Mouse (Mus musculus): ENCODE measurements around the gene Klhl30. TPM values are rescaled to one million over a fixed set of nuclear protein-coding genes. Genes with fewer than 3 reads are reported as not detected.

The Klhl30 gene
- polyA plus RNA-seq, 1 experiment from 2014 or later: 0.64 TPM

GRCm38 (mm10) chr1:91398260-91399062 is 47.6 kb downstream of the Klhl30 start, which contains the start of gene Ilkap:
Gene Ilkap, minus strand, starts transcription at chr1:91398815.
- DNase-seq (ENCODE audit: low spot score) (peak; percentile 85), ATAC-seq (replicated peaks; ENCODE audit: low FRiP score) (peak; percentile 96)
- Histone ChIP-seq H3K9me3 (ENCODE audit: control insufficient read depth, low read length) (no peaks in the 10 kb centered on the region), H3K27me3 (replicated peaks; ENCODE audit: control insufficient read depth, insufficient read depth, low read length) (no peaks in the 10 kb centered on the region), H3K9ac (ENCODE audit: low read depth, low read length) (peak within 1 kb of the TSS; percentile 90), H3K4me2 (peak within 1 kb of the TSS; percentile 90), H3K27ac (ENCODE audit: low read depth, low read length) (peak within 1 kb of the TSS; percentile 89), H3K4me1 (replicated peaks; ENCODE audit: control insufficient read depth, insufficient read depth, low read length) (peaks cover 12% of the 10 kb centered on the region; the same call in 1 of the 2 replicates), H3K4me3 (ENCODE audit: low read depth, low read length) (peak within 1 kb of the TSS; percentile 84), H3K36me3 (ENCODE audit: control insufficient read depth, insufficient read depth, low read length) (peaks cover 18% of the 10 kb centered on the region; the same call in 1 of the 2 replicates)
- under 1% methylated on average over 90 of the region's 91 CpGs for WGBS

DNA sequence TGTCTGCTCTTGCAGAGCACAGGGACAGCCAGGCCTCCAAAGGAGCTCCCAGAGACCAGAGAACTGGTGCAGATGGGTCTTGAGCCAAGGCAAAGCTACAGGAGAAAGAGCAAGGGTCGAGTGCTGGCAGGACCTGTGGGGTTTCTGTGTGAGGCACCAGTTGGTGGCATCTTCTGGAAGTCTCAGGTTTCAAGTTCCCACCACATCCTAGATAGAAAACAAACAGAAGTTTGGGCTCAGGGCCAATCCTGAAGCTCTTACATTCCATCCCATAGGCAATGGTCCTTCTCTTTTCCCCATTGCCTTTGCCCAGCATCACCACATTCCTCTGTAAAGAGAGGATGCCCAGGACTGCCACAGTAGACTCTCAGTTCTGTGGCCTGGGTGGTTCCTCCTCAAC is 54.2 kb downstream of the Klhl30 start:
- no peaks in the 10 kb centered on the region for H3K36me3 ChIP-seq (ENCODE audit: control insufficient read depth, insufficient read depth, low read length)
- 30% methylated on average over 1 of the region's 1 CpGs for WGBS
- H3K27me3 ChIP-seq (replicated peaks; ENCODE audit: control insufficient read depth, insufficient read depth, low read length): peaks cover 8% of the 10 kb centered on the region
- no peak overlapping the region for H3K4me3 ChIP-seq (ENCODE audit: low read depth, low read length)
- H3K9me3 ChIP-seq (ENCODE audit: control insufficient read depth, low read length): no peaks in the 10 kb centered on the region
- H3K27ac ChIP-seq (ENCODE audit: low read depth, low read length): no peak overlapping the region
- ATAC-seq (replicated peaks; ENCODE audit: low FRiP score) (no peak), DNase-seq (ENCODE audit: low spot score) (no peak)
- H3K9ac ChIP-seq (ENCODE audit: low read depth, low read length): no peak overlapping the region
- no peaks in the 10 kb centered on the region for H3K4me1 ChIP-seq (replicated peaks; ENCODE audit: control insufficient read depth, insufficient read depth, low read length)
- H3K4me2 ChIP-seq: no peak overlapping the region

- H3K4me2 ChIP-seq: no peak overlapping the region
- no peaks in the 10 kb centered on the region for H3K36me3 ChIP-seq (ENCODE audit: control insufficient read depth, insufficient read depth, low read length)
- DNase-seq (ENCODE audit: low spot score) (no peak), ATAC-seq (replicated peaks; ENCODE audit: low FRiP score) (no peak)
- H3K27me3 ChIP-seq (replicated peaks; ENCODE audit: control insufficient read depth, insufficient read depth, low read length): peaks cover 8% of the 10 kb centered on the region
- no peak overlapping the region for H3K4me3 ChIP-seq (ENCODE audit: low read depth, low read length)
- no peaks in the 10 kb centered on the region for H3K4me1 ChIP-seq (replicated peaks; ENCODE audit: control insufficient read depth, insufficient read depth, low read length)
- no peak overlapping the region for H3K27ac ChIP-seq (ENCODE audit: low read depth, low read length)
- 47% methylated on average over 23 of the region's 23 CpGs for WGBS
- no peaks in the 10 kb centered on the region for H3K9me3 ChIP-seq (ENCODE audit: control insufficient read depth, low read length)
- no peak overlapping the region for H3K9ac ChIP-seq (ENCODE audit: low read depth, low read length)
These were observed 54.8 kb downstream of the Klhl30 start for GRCm38 (mm10) chr1:91405406-91406169.

DNA sequence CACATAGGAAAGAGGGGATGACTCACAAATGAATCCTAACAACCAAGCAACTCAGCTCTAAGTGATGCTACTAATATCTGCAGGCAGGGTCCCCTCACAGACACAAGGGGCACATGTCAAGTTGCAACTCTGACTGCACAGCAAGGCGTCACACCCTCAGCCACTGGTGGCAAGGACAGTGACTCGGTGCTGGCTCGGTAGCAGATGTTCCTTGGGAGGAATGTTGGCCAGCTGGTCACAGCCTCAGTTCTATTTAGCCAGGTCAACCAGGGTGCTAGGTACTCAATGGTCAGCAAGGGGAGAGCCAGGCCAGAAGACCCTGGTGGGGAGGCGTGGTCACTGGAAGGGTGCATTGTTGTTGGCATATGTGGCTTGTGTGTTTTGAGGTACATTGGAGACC is 57.0 kb downstream of the Klhl30 start:
- H3K4me1 ChIP-seq (replicated peaks; ENCODE audit: control insufficient read depth, insufficient read depth, low read length): peaks cover 7% of the 10 kb centered on the region
- no peaks in the 10 kb centered on the region for H3K36me3 ChIP-seq (ENCODE audit: control insufficient read depth, insufficient read depth, low read length)
- ATAC-seq (replicated peaks; ENCODE audit: low FRiP score) (no peak), DNase-seq (ENCODE audit: low spot score) (no peak)
- 67% methylated on average over 4 of the region's 4 CpGs for WGBS
- no peak overlapping the region for H3K9ac ChIP-seq (ENCODE audit: low read depth, low read length)
- H3K27ac ChIP-seq (ENCODE audit: low read depth, low read length): no peak overlapping the region
- H3K4me2 ChIP-seq: no peak overlapping the region
- no peak overlapping the region for H3K4me3 ChIP-seq (ENCODE audit: low read depth, low read length)
- H3K9me3 ChIP-seq (ENCODE audit: control insufficient read depth, low read length): no peaks in the 10 kb centered on the region
- H3K27me3 ChIP-seq (replicated peaks; ENCODE audit: control insufficient read depth, insufficient read depth, low read length): peaks cover 8% of the 10 kb centered on the region

- Histone ChIP-seq H3K27ac (ENCODE audit: low read depth, low read length) (no peak overlapping the region), H3K9ac (ENCODE audit: low read depth, low read length) (peak overlapping the region; percentile 90), H3K4me2 (peak overlapping the region; percentile 99), H3K36me3 (ENCODE audit: control insufficient read depth, insufficient read depth, low read length) (no peaks in the 10 kb centered on the region), H3K9me3 (ENCODE audit: control insufficient read depth, low read length) (no peaks in the 10 kb centered on the region), H3K4me3 (ENCODE audit: low read depth, low read length) (peak overlapping the region; percentile 79), H3K4me1 (replicated peaks; ENCODE audit: control insufficient read depth, insufficient read depth, low read length) (peaks cover 12% of the 10 kb centered on the region), H3K27me3 (replicated peaks; ENCODE audit: control insufficient read depth, insufficient read depth, low read length) (no peaks in the 10 kb centered on the region)
- WGBS: 69% methylated on average over 8 of the region's 8 CpGs
- no peak for DNase-seq (ENCODE audit: low spot score)
- ATAC-seq (replicated peaks; ENCODE audit: low FRiP score): no peak
These were observed 60.9 kb downstream of the Klhl30 start for GRCm38 (mm10) chr1:91411631-91412285.

Other genes starting within 250 kb of the Klhl30 start
- gene Rbm44, start 205.9 kb upstream of the Klhl30 start, polyA plus RNA-seq (2014; fragmentation: Nextera tagmentation; extraction: Ambion mirVana): 2.4 TPM in 2 replicates
- gene Ramp1, start 171.2 kb upstream of the Klhl30 start, polyA plus RNA-seq (2014; fragmentation: Nextera tagmentation; extraction: Ambion mirVana): 3.5 and 4.0 TPM in 2 replicates
- 78.5 and 81.4 TPM in 2 replicates for gene Ube2f, start 100.7 kb upstream of the Klhl30 start, polyA plus RNA-seq (2014; fragmentation: Nextera tagmentation; extraction: Ambion mirVana)
- gene Scly, start 52.7 kb upstream of the Klhl30 start, polyA plus RNA-seq (2014; fragmentation: Nextera tagmentation; extraction: Ambion mirVana): 36.9 and 37.0 TPM in 2 replicates
- 0.05 and 0.10 TPM in 2 replicates for gene Espnl, start 28.9 kb upstream of the Klhl30 start, polyA plus RNA-seq (2014; fragmentation: Nextera tagmentation; extraction: Ambion mirVana)
- 3.1 and 4.1 TPM in 2 replicates for gene Erfe, start 15.4 kb downstream of the Klhl30 start, polyA plus RNA-seq (2014; fragmentation: Nextera tagmentation; extraction: Ambion mirVana)
- 159 and 168 TPM in 2 replicates for gene Ilkap, start 47.8 kb downstream of the Klhl30 start, polyA plus RNA-seq (2014; fragmentation: Nextera tagmentation; extraction: Ambion mirVana)
- gene Hes6, start 63.0 kb downstream of the Klhl30 start, polyA plus RNA-seq (2014; fragmentation: Nextera tagmentation; extraction: Ambion mirVana): 50.8 and 51.8 TPM in 2 replicates
- gene Per2, start 108.3 kb downstream of the Klhl30 start, polyA plus RNA-seq (2014; fragmentation: Nextera tagmentation; extraction: Ambion mirVana): 4.5 and 6.8 TPM in 2 replicates
- gene Traf3ip1, start 143.6 kb downstream of the Klhl30 start, polyA plus RNA-seq (2014; fragmentation: Nextera tagmentation; extraction: Ambion mirVana): 4.4 TPM in 2 replicates
- gene Asb1, start 189.5 kb downstream of the Klhl30 start, polyA plus RNA-seq (2014; fragmentation: Nextera tagmentation; extraction: Ambion mirVana): 12.2 and 13.4 TPM in 2 replicates

Measured in liver, embryonic 11.5 days (tissue).